Mouse (Mus musculus) hematopoietic stem cell, adult 5-6 weeks (primary cell): Measurements from ENCODE around the gene Mroh7. TPM values are rescaled to one million over a fixed set of nuclear protein-coding genes. Genes with fewer than 3 reads are reported as not detected.
"Not testable (repeated sequence)": the region's sequence is repeated elsewhere in the genome, so short reads cannot be mapped to it uniquely, and the experiment has no call there.

Source experiments
- ATAC-seq, 2 experiments: fragments of 125-278 bp in 1 of 2; replicated peaks in 1 of 2; 2 replicates each; pipeline ENCODE4 v1.8.0; 2016 to 2017; ENCODE audit warnings: inconsistent platforms in 2 of 2, mild to moderate bottlenecking in 2 of 2, moderate number of reproducible peaks in 2 of 2, low read depth in 1 of 2, moderate TSS enrichment in 1 of 2; ENCODE audit not compliant: low FRiP score in 2 of 2, poor library complexity in 2 of 2, severe bottlenecking in 2 of 2, insufficient read depth in 1 of 2, low TSS enrichment in 1 of 2
- total RNA-seq: library from RNA; stranded (forward); fragments of 172-1452, 232-1000 nt; gene quantifications from 2 replicates; pipeline ENCODE4 v1.2.3, GENCODE M21; 2017

Gene Mroh7
- not detected in 2 replicates for total RNA-seq

GRCm38 (mm10) chr4:106730814-106731213, at the start of gene Mroh7:
TSS of gene Mroh7 (minus strand) at chr4:106730925.
- no peak for ATAC-seq

GRCm38 (mm10) chr4:106780045-106780444, 49.3 kb upstream of the Mroh7 start:
- no peak for ATAC-seq

GRCm38 (mm10) chr4:106778116-106778788, 47.5 kb upstream of the Mroh7 start:
- no peak for ATAC-seq

GRCm38 (mm10) chr4:106776998-106777397, 46.3 kb upstream of the Mroh7 start:
- no peak for ATAC-seq

- not testable (repeated sequence) for ATAC-seq
Measured at GRCm38 (mm10) chr4:106775767-106776166, 45.0 kb upstream of the Mroh7 start.

- no peak for ATAC-seq
Measured at GRCm38 (mm10) chr4:106772558-106772957, 41.8 kb upstream of the Mroh7 start.

- ATAC-seq, result no peak
Measured at GRCm38 (mm10) chr4:106769306-106769705, 38.6 kb upstream of the Mroh7 start.

- ATAC-seq, result no peak
Measured at GRCm38 (mm10) chr4:106764166-106764565, 33.4 kb upstream of the Mroh7 start.

GRCm38 (mm10) chr4:106751726-106752125, 21.0 kb upstream of the Mroh7 start:
- no peak for ATAC-seq

GRCm38 (mm10) chr4:106749699-106750098, 19.0 kb upstream of the Mroh7 start:
- peak; percentile 54 to 57 for ATAC-seq

- ATAC-seq, result no peak
Measured at GRCm38 (mm10) chr4:106747001-106747580, 16.4 kb upstream of the Mroh7 start.

GRCm38 (mm10) chr4:106745862-106746261, 15.1 kb upstream of the Mroh7 start:
- ATAC-seq, result no peak

GRCm38 (mm10) chr4:106737904-106738303, 7.2 kb upstream of the Mroh7 start:
- ATAC-seq, result no peak

GRCm38 (mm10) chr4:106736884-106737283, 6.2 kb upstream of the Mroh7 start:
- ATAC-seq, result not testable (repeated sequence)

GRCm38 (mm10) chr4:106733636-106734035, 2.9 kb upstream of the Mroh7 start, which contains the start of gene Fam151a:
TSS of gene Fam151a (plus strand) at chr4:106733889.
- no peak for ATAC-seq

- ATAC-seq, result no peak
Measured at GRCm38 (mm10) chr4:106720631-106721030, 10.1 kb downstream of the Mroh7 start.

GRCm38 (mm10) chr4:106713622-106714021, 17.1 kb downstream of the Mroh7 start:
- no peak for ATAC-seq

- peak; percentile 68 to 75 for ATAC-seq
Measured at GRCm38 (mm10) chr4:106708408-106708807, 22.3 kb downstream of the Mroh7 start.

GRCm38 (mm10) chr4:106707957-106708356, 22.8 kb downstream of the Mroh7 start:
- no peak for ATAC-seq
